Mouse (Mus musculus): ENCODE results near the gene Zfp37.
A peak's percentile ranks its signal among the peaks of the same experiment; 100 is the strongest.
"Not testable (repeated sequence)": the region's sequence is repeated elsewhere in the genome, so short reads cannot be mapped to it uniquely, and the experiment has no call there.

The Zfp37 gene

GRCm38 (mm10) chr4:62230769-62231168, at the start of gene Zfp37:
Zfp37 (minus strand) TSS chr4:62231047.
- peak; percentile 44 for DNase-seq (ENCODE audit: low spot score)

- peak; percentile 21 for DNase-seq (ENCODE audit: low spot score)
Observed at GRCm38 (mm10) chr4:62278081-62278480, 47.2 kb upstream of the Zfp37 start.

- DNase-seq (ENCODE audit: low spot score): no peak
Observed at GRCm38 (mm10) chr4:62277222-62277621, 46.4 kb upstream of the Zfp37 start.

GRCm38 (mm10) chr4:62276642-62277041, 45.8 kb upstream of the Zfp37 start:
- DNase-seq (ENCODE audit: low spot score): no peak

- peak; percentile 51 for DNase-seq (ENCODE audit: low spot score)
Observed at GRCm38 (mm10) chr4:62274841-62275536, 44.1 kb upstream of the Zfp37 start.

- DNase-seq (ENCODE audit: low spot score): peak; percentile 40
Observed at GRCm38 (mm10) chr4:62273916-62274315, 43.1 kb upstream of the Zfp37 start.

GRCm38 (mm10) chr4:62272696-62273095, 41.8 kb upstream of the Zfp37 start:
- DNase-seq (ENCODE audit: low spot score): peak; percentile 30

GRCm38 (mm10) chr4:62267101-62267500, 36.3 kb upstream of the Zfp37 start:
- no peak for DNase-seq (ENCODE audit: low spot score)

- DNase-seq (ENCODE audit: low spot score): not testable (repeated sequence)
Observed at GRCm38 (mm10) chr4:62266016-62266415, 35.2 kb upstream of the Zfp37 start.

GRCm38 (mm10) chr4:62265154-62265836, 34.4 kb upstream of the Zfp37 start:
- no peak for DNase-seq (ENCODE audit: low spot score)

GRCm38 (mm10) chr4:62263133-62263844, 32.4 kb upstream of the Zfp37 start:
- DNase-seq (ENCODE audit: low spot score): no peak

- no peak for DNase-seq (ENCODE audit: low spot score)
Observed at GRCm38 (mm10) chr4:62262276-62262675, 31.4 kb upstream of the Zfp37 start, which contains the start of gene Slc31a2. Slc31a2 (plus strand) TSS chr4:62262562.

- DNase-seq (ENCODE audit: low spot score): peak; percentile 74
Observed at GRCm38 (mm10) chr4:62256931-62257330, 26.1 kb upstream of the Zfp37 start.

GRCm38 (mm10) chr4:62254551-62254950, 23.7 kb upstream of the Zfp37 start:
- DNase-seq (ENCODE audit: low spot score): no peak

- no peak for DNase-seq (ENCODE audit: low spot score)
Observed at GRCm38 (mm10) chr4:62251776-62252175, 20.9 kb upstream of the Zfp37 start.

- no peak for DNase-seq (ENCODE audit: low spot score)
Observed at GRCm38 (mm10) chr4:62250896-62251544, 20.2 kb upstream of the Zfp37 start.

GRCm38 (mm10) chr4:62248328-62248727, 17.5 kb upstream of the Zfp37 start:
- DNase-seq (ENCODE audit: low spot score): no peak

- no peak for DNase-seq (ENCODE audit: low spot score)
Observed at GRCm38 (mm10) chr4:62240586-62240985, 9.7 kb upstream of the Zfp37 start.

GRCm38 (mm10) chr4:62230153-62230552, 694 bp downstream of the Zfp37 start:
- no peak for DNase-seq (ENCODE audit: low spot score)

GRCm38 (mm10) chr4:62229448-62229847, 1.4 kb downstream of the Zfp37 start:
- no peak for DNase-seq (ENCODE audit: low spot score)

GRCm38 (mm10) chr4:62228391-62228790, 2.5 kb downstream of the Zfp37 start:
- peak; percentile 72 for DNase-seq (ENCODE audit: low spot score)

GRCm38 (mm10) chr4:62213490-62213889, 17.4 kb downstream of the Zfp37 start:
- DNase-seq (ENCODE audit: low spot score): no peak

All from testis, postnatal 10 days (tissue).